Mouse (Mus musculus): Measurements from ENCODE around the gene Itpa.

Gene Itpa

DNA sequence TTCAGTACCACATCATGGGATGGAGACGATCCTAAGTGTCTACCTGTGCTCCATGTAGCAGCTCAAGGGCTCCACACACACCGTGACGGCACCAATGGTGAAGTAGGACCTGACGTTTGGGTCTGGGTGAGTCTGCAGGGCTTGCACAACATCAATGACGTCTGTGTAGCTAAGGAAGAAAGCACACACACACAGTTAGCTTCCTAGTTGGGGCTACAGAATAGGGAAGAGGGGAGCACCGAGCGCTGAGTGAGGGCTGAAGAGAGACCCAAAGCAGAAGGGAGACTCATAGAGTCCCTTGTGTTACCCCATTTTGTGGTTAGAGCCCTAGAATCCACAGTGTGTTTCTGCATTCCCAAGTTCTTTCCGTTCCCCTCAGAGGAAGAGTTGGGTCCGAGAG lies 63.3 kb downstream of the Itpa start:
- no peak for DNase-seq
